Mouse (Mus musculus) A20 (cell line): Measurements from ENCODE around the gene Emg1.

Source experiments
- DNase-seq: peaks from one replicate; pipeline ENCODE4 v3.0.0-alpha.2; 2011; ENCODE audit warnings: low read depth, low spot score

Emg1 gene

DNA sequence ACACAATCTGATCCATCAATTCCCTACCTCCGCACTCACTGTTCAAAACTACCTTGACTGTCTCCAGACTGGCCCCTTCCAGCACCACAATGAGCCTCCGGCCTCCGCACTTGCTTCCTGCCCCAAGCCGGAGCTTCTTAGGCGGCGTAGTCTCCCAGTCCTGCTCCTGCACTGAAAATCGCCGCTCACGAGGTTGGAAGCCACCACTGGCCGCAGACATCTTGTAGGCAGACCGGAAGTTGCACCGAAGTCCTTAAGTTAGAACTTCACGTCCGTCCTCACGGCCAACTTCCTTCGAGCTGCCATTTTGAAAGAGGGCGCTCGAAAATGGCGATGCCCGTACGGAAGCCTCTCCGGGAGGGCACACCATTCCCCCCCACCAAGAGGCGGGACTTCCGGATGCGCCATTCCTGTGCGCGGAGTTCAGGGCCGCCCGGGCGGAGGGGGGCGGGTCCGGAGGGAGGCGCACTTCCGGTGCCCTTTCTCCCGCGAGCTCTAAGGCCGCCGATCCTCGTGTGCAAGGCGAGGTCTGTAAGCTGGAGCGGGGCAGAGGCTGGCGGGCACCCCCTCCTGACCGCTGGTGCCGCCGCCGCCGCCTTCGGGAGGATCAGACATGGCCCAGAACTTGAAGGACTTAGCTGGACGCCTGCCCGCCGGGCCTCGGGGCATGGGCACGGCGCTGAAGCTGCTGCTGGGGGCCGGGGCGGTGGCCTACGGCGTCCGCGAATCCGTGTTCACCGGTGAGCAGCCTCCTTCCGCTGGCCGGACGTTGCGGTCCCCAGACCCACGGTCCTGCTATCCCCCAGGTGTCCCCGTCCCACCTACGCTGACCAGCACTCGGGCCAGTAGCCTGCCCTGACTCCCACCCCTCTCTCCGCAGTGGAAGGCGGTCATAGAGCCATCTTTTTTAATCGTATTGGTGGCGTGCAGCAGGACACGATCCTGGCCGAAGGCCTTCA lies at the start of gene Emg1, which contains the start of gene Phb2:
Gene Emg1, minus strand, starts transcription at position 355 of the 959 bp plus-strand sequence.
Gene Phb2, plus strand, starts transcription at position 513 of the 959 bp plus-strand sequence.
- peak; percentile 99 for DNase-seq

DNA sequence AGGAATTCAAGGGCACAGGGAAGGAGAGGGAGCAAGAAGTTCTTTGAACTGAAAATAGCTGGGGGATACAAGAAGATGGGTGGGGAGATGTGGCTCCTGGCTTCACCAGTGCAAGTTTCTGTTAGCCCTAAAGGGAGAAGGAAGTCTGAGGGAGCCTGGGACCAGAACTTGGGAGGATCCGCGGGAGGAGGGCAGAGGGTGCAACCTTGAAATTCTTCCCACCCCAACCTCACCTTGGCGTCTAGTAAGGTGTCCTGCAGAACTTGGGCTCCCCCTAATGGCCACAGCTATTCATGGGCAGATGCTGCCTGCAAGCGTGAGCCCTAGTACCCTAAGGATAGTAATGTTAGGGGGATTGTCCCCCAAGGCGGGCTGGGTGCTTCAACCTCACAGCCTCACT lies 47.3 kb upstream of the Emg1 start:
- peak; percentile 90 for DNase-seq

DNA sequence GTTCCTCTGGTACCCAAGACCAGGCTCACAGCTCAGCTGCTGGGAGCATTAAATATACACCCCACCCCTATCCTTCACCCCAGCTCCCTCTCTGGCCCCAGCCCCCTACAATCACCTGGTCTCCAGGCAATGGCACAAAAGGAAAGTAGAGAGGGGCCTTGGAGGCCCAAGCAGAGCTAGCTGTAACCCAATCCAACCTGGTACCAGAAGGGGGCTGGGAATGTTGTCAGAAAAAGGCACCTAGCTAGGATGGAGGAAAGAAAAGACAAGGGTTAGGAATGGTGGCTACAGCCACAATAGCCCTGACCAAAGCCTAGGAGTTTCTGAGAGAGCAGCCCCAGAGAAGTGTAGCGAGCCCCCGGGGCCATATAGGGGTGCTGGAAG lies 46.9 kb upstream of the Emg1 start:
- no peak for DNase-seq

DNA sequence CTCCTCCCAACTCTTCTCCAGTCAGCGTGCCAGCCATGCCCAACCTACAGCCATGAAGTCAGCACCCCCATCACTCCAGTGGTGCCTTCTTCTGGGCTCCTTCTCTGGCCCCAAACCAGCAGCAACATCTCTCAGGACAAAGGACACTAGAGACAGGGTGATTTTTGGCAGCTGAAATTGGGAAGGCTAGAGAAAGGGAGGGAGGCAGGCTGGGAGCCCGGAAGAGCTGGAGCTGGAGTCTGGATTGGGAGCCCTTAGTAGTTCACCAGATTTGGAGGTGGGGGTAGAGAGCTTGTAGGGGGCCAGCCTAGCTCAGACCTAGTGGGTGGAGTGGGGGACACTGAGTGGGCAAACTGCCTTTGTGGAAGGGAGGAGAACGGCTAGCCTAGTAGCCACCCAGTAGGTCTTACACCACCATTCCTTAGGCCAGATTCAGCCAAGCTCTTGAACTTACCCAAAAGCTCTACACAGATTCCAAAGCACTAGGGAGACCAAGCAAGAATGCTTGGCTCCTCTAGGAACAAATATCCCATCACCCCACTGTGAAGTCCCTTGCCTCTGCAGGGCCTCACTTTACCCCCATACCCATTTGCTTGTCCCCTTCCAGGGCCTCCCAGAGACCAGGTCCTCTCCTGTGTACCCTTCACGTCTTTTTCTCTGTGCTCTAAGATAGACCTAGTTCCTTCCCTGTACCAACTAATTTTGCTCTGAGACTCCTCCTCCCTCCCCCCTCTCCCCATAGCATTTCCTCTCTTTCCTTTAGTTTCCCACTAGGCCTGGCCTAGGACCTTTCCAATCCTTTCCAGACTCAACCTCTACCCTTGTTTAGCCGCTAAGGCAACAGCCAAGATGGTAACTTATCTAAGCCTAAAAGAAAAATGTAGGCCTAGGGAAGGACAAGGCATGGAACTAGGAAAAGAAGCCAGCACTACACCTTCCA lies 46.2 kb upstream of the Emg1 start:
- DNase-seq = peak; percentile 38

DNA sequence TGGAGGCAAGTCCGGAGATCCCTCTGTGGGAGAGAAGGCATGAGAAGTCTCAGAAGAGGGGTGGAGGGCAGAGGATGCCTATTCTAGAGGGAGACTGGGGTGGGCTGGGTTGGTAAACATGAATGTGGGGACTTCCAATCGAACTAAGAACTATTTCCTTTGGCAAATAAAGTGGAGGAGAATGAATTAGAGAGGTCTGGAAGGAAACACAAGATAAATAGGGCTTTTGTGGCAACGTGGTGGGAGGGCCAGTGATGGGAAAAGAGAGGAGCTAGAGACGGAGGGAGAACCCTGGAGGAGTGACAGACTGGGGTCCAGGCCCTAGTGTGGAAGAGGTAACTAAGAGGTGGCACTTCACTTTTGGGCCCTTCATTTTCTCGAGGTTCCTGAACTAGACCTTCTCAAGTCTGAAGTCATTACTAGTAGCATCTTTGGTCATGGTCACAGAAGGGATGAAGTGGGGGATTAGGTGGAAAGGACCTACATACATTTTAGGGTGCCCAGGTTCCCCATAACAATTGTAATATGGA lies 45.4 kb upstream of the Emg1 start:
- DNase-seq = peak; percentile 48

DNA sequence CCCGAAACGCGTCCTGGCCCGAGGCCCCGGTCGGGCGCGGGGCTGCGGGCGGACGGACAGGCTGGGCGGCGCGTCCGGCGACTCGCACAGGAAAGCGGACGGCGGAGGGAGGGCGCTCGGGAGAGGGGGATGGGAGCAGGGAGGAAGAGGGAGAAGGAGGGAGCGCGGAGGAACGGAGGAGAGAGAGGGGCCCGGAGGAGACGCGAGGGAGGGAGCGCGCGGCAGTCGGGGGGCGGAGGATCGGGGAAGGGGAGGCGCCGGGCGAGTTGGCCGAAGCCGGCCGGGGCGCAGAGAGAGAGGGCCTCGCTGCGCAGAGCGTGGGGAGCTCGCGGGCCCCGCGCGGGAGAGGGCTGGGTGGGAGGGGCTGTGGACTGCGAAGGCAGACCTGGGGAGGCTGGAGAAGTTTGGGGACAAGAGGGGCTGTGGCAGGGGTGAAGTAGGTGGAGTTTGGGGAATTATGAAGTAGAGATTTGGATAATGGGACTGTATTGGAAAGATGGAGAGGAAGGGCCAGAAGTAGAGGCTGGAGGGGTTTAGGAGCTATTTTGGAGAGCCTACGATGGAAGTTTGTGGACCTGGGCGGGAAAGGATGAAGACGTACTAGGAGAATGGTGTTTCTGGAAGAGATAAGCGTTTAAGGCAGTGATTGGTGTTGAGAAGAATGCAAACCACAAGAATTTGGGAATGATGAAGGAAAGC lies 44.8 kb upstream of the Emg1 start:
- DNase-seq = peak; percentile 77

DNA sequence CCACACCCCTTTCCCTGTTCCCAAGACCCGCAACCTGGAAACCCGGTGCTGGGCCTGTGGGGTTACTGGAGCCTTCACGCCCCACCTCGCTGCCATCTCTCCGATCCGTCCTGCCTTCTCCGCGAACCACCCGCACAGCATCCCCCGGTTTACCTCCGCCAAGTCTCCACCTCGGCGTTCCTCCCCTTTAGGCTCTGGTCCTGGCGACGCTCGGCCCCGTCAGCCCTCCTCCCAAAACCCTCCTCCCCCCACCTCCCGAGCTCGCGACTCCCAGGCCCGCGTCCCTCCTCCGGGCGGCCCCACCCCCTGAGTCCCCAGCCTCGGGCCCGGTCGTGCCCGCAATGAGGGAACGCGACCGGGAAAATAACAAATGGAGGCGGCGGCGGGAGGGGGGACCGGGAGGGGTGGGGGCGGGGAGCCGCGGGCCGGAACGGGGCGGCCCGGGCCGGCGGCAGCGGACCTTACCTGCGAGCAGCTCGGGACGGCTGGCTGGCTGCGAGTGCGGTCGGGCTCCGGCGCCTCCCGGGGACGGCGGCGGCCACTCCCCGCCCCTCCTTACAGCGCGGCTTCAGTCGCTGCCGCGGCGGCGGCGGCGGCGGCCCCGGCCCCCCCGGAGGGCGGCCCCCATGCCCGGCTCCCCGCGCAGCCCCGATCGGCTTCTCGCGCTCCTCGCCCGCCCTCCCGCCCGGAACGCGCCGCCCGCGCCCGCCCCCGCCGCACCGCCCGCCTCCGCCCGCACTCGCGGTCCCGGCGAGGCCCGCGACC lies 44.0 kb upstream of the Emg1 start, which contains the start of the genes Gm45234 and Atn1:
Gene Gm45234, minus strand, starts transcription at position 191 of the 765 bp plus-strand sequence.
Gene Atn1, minus strand, starts transcription at position 694 of the 765 bp plus-strand sequence.
- DNase-seq = peak; percentile 64

DNA sequence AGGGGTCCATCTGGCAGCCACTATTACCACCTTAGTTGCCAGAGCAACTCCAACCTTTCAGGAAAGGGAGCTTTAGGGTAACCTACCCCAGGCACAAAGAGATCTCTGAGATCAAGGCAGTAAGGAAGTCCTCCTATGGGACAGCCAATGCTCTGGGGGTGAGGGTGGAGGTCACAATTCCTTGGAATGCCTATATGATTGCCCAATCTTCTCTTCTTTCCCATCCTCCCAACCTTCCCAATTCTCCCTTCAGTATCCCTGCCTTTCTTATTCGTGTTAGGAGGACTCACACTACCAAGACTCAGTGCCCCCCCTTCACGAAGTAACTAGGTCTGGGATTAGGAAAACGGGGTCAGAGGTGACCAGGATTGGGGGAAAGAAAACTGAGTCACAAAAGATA lies 43.3 kb upstream of the Emg1 start:
- no peak for DNase-seq

DNA sequence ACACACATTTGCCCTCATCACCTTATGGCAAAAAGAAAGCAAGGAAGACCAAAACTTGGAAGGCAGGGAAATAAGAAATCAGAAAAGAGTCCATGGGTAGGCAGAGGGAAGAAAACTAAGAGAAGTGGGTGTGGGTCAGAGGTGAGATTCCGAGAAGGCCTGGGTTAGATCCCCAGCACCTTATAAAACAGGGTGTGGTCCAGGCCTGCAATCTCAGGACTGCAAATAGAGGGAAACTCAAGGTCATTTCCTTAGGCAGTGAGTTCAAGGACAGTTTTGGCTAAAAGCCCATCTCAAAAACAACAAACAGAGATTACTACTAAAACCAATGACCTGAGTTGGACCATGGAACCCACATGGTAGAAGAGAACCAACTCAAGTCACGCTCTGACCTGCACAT lies 41.9 kb upstream of the Emg1 start:
- DNase-seq = no peak

DNA sequence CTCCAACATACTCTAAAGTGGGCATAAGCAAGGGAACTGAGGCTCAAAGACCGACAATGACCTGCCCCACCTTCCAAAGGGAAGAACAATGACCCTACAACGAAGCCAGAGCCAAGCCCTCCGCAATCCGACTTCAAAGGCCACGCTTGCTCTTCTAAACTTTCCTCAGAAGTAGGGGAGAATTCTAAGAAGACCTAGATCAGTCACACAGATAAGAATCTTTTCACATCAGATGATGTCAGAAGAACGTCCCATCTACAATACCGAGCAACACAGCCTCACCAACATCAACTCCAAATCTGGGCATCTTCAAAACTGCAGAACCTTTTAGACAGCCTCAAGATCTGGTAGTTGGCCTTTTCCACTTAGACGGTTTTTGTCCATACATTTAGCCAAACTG lies 38.4 kb upstream of the Emg1 start:
- DNase-seq = no peak

DNA sequence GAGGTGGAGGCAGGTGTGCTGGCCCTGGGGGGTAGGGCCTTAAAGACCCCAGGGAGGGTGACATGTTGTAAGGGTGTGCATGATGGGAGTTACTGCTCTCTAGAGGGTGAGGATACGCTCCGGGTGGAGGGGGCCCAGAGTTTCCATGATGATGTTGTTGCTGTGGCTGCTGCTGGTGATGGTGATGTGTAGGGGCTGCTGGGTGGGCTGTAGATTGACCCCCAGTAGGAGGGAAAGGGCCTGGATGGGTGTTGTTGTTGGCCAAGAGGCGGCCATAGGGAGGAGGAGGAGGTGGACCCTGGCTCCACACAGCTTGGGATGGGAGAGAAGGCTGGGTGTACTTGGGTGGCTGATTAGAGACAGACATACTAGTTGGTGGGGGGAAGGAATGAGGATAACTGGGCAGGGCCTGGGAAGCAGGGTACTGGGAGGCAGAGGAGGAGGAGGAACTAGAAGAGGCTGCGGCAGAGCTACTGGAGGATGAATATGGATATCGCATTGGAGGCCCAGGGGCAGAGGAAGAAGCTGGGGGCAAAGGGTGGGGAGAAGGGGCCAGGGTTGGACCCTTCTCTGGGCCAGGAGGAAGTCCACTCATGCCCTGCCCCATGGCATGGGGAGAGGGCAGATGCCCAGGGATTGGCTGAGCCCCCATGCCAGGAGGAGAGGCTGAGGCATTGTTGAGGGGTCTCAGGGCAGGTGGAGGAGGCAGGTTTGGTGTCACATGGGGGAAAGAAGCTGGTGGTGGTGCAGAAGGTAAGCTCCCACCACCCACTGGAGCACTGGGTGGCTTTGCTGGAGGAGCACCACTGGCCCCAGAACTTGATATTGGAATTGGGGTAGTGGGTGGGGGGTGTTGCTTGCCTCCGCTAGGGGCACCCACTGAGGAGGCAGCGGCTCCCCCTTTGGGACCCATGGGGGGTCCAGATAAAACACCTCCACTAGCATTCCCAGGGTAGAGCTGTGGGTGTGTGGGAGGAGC lies 35.0 kb upstream of the Emg1 start:
- DNase-seq = no peak

DNA sequence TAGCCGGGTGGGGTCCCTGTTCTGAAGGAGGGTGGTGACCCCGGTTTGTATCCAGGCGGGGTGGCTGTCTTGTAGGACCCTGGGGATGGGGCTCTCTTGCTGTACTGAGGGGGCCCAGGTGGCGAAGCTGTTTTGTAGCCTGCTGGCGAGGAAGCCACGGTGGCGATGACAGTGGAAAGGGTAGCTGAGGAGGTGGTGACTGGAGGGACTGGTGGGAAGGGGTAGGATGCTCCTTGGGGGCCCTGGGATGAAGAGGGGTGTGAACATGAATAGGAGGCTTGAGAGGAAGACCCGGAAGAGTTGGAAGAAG lies 34.3 kb upstream of the Emg1 start:
- no peak for DNase-seq

DNA sequence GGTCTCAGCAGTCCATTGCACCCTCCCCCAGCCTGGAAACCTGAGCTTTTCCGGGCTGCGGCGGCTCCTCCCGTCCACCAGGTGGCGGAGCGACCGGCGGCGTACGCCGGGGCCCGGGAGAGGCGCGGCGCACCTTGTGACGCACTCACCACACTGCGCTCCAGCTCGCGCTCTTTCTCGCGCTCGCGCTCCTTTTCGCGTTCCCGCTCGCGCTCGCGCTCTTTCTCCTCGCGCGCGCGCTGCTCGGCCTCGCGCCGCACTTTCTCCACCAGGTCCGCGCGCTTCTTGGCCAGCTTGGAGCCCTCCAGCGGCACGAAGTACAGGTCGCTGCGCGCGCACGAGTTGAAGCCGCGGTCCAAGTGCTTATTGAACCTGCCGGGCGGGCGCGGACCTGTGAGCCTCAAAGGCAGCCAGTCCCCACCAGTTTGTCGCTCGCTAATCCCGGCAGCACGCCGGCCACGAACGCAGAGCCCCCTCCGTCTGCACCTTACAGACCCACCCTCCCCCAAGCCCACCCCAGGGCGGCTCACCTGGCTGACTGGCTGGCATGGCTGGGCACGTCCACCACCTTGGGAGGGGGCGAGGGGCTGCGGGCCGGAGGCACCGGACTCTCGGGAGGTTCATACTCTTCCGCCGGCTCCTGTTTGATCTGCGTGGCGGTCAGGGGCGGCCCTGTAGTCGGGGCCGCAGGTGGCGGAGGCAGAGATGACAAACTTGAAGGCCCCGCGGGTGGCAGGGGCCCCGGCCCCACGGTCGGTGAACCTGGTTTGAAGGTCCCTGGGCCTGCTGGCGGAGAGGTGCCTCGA lies 33.7 kb upstream of the Emg1 start:
- peak; percentile 98 for DNase-seq

DNA sequence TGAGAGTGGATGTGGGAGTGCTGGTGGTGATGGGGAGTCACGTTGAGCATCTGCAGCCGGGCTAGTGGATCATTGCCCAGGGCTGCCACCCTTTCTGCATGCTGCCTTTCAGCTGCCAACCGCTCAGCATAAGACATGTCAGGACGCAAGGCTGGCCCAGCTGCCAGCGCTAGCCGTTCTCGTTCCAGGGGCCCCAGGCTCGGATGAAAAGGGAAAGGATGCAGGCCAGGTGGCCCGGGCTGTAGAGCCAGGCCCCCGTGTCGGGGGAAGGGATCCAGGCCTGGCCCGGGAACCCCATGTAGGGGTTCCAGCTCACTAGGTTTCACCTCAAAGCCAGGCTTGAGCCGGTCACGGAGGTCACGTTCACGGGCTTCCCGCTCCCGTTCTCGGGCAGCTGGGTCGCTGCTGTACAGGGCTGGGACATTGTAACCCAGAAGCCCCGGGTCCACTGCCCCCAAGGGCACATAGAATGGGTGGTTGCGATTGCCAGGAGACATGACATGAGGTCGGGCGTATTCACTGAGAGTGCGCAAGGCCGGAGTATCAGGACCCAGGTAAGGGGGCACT lies 32.9 kb upstream of the Emg1 start:
- DNase-seq = no peak

DNA sequence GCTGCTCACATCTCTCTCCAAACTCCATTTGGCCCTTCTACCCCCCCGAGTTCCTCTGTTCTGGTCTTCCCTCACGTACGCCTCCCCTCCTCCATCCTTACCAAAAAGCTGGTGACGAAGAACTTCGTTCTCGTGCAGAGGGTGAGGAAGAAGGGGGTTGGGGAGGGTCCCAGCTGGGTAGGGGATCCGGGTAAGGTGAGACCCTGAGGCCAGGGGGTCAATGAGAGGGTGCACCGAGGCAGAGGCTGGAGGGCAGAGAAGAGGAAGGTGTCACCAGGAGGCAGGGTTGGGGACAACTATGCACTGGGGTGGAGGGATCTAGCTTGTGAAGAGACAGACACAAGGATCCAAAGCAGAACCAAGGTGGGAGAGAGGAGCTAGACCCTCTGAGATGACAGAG lies 31.7 kb upstream of the Emg1 start:
- DNase-seq = no peak

DNA sequence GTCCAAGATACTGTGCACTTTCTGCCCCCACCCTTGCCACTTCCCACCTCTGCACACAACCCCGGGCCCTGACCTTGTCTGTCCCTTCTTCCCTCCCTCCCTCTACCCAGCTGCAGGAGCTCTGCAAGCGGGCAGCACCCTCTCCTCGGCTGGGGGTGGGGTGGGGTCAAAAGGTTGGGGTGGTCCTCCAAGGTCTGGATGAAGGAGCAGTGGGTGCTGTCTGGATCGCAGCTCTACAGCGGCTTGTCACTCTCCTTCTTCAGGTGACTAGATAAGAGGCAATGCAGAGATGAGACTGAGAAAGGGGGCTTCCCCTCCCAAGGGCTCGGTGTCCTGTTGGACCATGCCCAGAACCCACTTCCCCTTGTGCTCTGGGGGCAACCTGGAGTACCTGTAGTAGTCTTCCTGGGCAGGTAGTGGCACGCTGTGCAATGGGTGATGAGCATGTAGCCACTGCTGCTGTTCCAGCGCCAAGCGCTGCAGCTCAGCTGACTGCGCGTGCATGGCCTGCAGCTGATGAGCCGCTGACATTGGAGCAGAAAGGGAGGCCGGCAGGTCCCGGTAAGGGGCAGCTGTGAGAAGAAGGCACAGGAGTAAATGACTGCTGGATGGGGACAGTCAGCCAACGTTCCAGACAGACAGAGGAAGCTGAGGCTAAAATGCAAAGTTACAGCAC lies 31.0 kb upstream of the Emg1 start:
- peak; percentile 45 for DNase-seq

DNA sequence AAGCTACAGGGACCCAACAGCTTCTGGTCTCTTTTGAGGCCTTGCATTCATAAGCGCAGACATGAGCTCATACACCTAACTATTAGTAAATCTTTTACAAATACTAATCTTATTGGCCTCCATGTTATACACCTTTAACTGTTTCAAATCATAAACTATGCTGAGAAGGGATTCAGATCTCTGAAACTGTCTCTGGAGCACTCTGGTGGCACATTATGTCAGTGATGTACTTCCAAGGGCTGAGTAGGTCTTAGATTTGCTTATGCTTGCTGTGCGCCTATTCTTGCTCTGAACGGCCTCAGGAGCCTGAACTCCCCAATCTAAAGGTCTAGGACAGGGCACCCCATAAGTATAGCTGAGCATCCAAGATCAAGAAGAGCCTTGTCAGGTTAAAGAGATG lies 29.9 kb upstream of the Emg1 start:
- DNase-seq = no peak
